Mouse (Mus musculus): ENCODE measurements around the gene Ncf1.

The Ncf1 gene

DNA sequence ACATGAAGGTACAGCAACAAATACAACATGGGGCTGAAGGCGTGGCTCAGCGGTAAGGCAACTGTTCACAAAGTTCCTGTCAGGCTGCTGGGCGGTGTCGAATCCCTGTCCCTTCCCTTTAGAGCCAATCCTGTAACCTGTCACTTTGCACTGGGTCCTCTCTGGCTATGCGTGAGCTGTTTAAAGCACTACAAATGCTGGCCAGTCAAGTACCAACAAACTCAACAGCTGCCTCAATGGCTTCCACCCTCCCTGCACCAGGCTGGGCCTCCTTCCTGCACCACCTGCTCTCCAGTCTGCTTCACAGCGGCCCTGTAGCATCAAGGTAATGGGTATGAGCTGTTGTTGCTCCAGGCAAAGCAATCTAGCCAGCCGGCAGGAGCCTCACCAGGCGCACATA, 39.3 kb upstream of the Ncf1 start:
- H3K4me3 ChIP-seq (replicated peaks; ENCODE audit: low read length): no peak overlapping the region
- no peaks in the 10 kb centered on the region for H3K27me3 ChIP-seq (ENCODE audit: insufficient read depth, low read length)
- TF ChIP-seq POU5F1 (IDR thresholded peaks at IDR 0.05; ENCODE audit: borderline replicate concordance, low read length): no peak
- no peak for TF ChIP-seq NANOG (IDR thresholded peaks at IDR 0.05; ENCODE audit: borderline replicate concordance, low read length)
- TF ChIP-seq CTCF (conservative IDR thresholded peaks at IDR 0.05; ENCODE audit: low read length): no peak
- peaks cover 64% of the 10 kb centered on the region for H3K4me1 ChIP-seq (replicated peaks; ENCODE audit: low read depth, low read length)
- H3K36me3 ChIP-seq (ENCODE audit: insufficient read depth, low read length): peaks cover 95% of the 10 kb centered on the region
- no peaks in the 10 kb centered on the region for H3K9me3 ChIP-seq (ENCODE audit: low read length)

DNA sequence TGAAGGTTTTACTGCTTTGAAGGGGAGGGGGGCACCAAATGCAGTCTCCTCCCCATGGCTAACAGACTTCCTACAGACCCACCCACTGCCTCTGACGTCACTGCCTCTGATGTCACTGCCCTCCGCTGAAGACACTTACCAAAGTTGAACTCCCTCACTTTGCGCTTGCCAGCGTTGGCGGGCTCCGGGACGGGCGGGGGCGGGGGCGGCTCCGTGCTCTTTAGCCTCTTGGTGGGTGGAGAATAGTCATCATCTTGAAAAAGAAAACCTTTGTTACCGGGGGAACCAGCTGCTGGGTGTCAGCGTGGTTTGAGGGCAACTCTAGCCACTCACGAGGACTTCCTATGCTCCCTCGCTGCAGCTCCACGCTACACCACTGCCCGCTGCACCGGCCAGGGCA, 37.0 kb upstream of the Ncf1 start:
- no peak for TF ChIP-seq POU5F1 (IDR thresholded peaks at IDR 0.05; ENCODE audit: borderline replicate concordance, low read length)
- TF ChIP-seq CTCF (conservative IDR thresholded peaks at IDR 0.05; ENCODE audit: low read length): no peak
- TF ChIP-seq NANOG (IDR thresholded peaks at IDR 0.05; ENCODE audit: borderline replicate concordance, low read length): no peak
- peaks cover 95% of the 10 kb centered on the region for H3K36me3 ChIP-seq (ENCODE audit: insufficient read depth, low read length)
- H3K4me1 ChIP-seq (replicated peaks; ENCODE audit: low read depth, low read length): peaks cover 46% of the 10 kb centered on the region
- H3K9me3 ChIP-seq (ENCODE audit: low read length): no peaks in the 10 kb centered on the region
- no peaks in the 10 kb centered on the region for H3K27me3 ChIP-seq (ENCODE audit: insufficient read depth, low read length)
- 0 out of 2 replicates have a peak overlapping the region, but pooled peaks have one; percentile 23 for H3K4me3 ChIP-seq (replicated peaks; ENCODE audit: low read length)

DNA sequence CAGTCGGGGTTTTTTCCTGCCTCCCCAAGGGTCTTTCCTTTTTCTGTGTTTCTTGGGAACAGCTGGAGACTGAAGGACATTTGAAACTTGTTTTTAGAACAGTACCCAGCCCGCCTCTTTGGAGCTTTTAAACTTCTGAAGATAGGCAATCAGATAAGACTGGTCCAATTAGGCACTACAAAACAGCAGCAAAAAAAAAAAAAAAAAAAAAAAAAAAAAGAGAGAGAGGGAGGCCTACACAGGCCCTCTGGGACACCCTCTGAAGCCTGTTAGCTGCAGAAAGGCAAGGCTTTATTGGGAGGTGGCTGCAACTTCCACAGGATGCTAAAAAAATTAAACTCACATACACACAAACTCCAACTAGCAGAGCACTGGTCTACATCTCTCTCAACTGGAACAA, 36.5 kb upstream of the Ncf1 start:
- Histone ChIP-seq H3K9me3 (ENCODE audit: low read length) (no peaks in the 10 kb centered on the region), H3K27me3 (ENCODE audit: insufficient read depth, low read length) (no peaks in the 10 kb centered on the region), H3K4me3 (replicated peaks; ENCODE audit: low read length) (no peak overlapping the region), H3K4me1 (replicated peaks; ENCODE audit: low read depth, low read length) (peaks cover 48% of the 10 kb centered on the region), H3K36me3 (ENCODE audit: insufficient read depth, low read length) (peaks cover 95% of the 10 kb centered on the region)
- TF ChIP-seq CTCF (conservative IDR thresholded peaks at IDR 0.05; ENCODE audit: low read length): no peak
- TF ChIP-seq NANOG (IDR thresholded peaks at IDR 0.05; ENCODE audit: borderline replicate concordance, low read length): no peak
- no peak for TF ChIP-seq POU5F1 (IDR thresholded peaks at IDR 0.05; ENCODE audit: borderline replicate concordance, low read length)

DNA sequence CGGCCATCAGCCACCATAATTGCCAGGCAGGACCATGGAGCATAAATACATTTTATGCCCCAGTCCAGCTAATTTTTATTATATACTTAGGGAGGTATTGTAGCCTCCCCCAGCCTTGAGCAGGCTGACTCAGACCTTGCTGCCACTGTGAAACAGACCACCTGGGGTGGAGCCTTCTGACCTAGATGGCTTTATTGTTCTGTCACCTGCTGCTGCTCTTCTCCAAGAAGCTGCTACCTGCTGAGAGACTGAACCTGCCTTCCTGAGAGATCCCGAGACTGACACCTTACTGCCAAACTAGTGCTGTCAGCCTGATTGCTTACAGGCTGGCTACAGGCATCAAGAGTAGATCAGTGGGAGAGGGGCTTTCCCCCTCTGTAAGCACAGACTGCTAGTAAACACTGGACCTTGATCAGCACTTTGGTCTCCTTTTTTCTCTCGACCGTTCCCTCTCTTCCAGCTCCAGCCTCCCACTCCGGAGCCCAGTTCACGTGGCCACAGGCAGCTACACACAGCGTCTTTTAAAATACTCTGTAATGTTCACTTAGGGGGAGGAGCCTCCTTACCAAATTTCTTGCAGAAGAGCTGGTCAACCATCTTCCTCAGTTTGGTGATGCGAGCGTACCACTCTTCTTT, 30.7 kb upstream of the Ncf1 start:
- Histone ChIP-seq H3K9me3 (ENCODE audit: low read length) (peaks cover 6% of the 10 kb centered on the region; the same call in 1 of the 2 replicates), H3K27me3 (ENCODE audit: insufficient read depth, low read length) (no peaks in the 10 kb centered on the region), H3K36me3 (ENCODE audit: insufficient read depth, low read length) (peaks cover 98% of the 10 kb centered on the region), H3K4me1 (replicated peaks; ENCODE audit: low read depth, low read length) (peaks cover 40% of the 10 kb centered on the region), H3K4me3 (replicated peaks; ENCODE audit: low read length) (no peak overlapping the region)
- TF ChIP-seq CTCF (conservative IDR thresholded peaks at IDR 0.05; ENCODE audit: low read length) (no peak), NANOG (IDR thresholded peaks at IDR 0.05; ENCODE audit: borderline replicate concordance, low read length) (peak; percentile 48)

DNA sequence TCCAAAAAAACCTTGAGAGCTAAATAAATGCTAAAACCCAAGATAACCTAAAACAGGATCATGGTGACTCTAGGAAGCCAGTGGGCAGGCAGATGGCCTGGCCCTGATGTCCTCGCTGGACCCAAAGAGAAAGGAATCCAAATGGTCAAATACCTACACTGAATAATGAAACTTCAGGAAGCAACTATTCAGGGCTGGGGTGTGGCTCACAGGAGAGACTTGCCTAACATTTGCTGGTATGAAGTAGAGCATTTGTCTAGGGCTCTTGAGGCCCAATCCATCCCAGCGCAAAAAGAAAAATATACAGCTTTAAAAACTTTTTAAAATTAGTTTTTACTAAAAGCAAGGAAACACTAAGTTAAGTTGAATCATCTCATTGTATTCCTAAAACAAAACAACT, 29.5 kb upstream of the Ncf1 start:
- peaks cover 40% of the 10 kb centered on the region for H3K4me1 ChIP-seq (replicated peaks; ENCODE audit: low read depth, low read length)
- no peak overlapping the region for H3K4me3 ChIP-seq (replicated peaks; ENCODE audit: low read length)
- peaks cover 98% of the 10 kb centered on the region for H3K36me3 ChIP-seq (ENCODE audit: insufficient read depth, low read length)
- no peaks in the 10 kb centered on the region for H3K27me3 ChIP-seq (ENCODE audit: insufficient read depth, low read length)
- H3K9me3 ChIP-seq (ENCODE audit: low read length): peaks cover 6% of the 10 kb centered on the region; the same call in 1 of the 2 replicates
- no peak for TF ChIP-seq NANOG (IDR thresholded peaks at IDR 0.05; ENCODE audit: borderline replicate concordance, low read length)
- TF ChIP-seq POU5F1 (IDR thresholded peaks at IDR 0.05; ENCODE audit: borderline replicate concordance, low read length): no peak
- no peak for TF ChIP-seq CTCF (conservative IDR thresholded peaks at IDR 0.05; ENCODE audit: low read length)

DNA sequence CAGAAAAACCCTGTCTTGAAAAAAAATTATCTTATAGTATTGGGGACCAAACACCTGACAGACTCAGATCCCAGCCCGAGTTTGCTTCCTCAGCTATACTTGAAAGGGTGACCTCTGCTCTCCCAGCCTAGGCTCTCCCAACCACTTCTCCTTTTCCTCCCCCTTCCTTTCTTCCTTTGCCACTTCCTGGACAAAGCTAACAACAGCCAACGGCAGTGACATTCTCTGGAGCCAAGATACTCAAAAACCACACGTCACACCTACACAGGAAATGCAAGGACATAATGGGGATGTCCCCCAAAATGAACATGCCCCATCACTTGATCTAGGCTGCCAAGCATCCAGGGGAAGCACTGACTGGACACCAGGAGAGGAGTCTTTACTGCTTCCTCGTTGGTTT, 29.0 kb upstream of the Ncf1 start:
- no peak for TF ChIP-seq NANOG (IDR thresholded peaks at IDR 0.05; ENCODE audit: borderline replicate concordance, low read length)
- TF ChIP-seq CTCF (conservative IDR thresholded peaks at IDR 0.05; ENCODE audit: low read length): no peak
- no peak for TF ChIP-seq POU5F1 (IDR thresholded peaks at IDR 0.05; ENCODE audit: borderline replicate concordance, low read length)
- Histone ChIP-seq H3K4me3 (replicated peaks; ENCODE audit: low read length) (no peak overlapping the region), H3K27me3 (ENCODE audit: insufficient read depth, low read length) (no peaks in the 10 kb centered on the region), H3K9me3 (ENCODE audit: low read length) (peaks cover 6% of the 10 kb centered on the region; the same call in 1 of the 2 replicates), H3K36me3 (ENCODE audit: insufficient read depth, low read length) (peaks cover 98% of the 10 kb centered on the region), H3K4me1 (replicated peaks; ENCODE audit: low read depth, low read length) (peaks cover 45% of the 10 kb centered on the region)

GRCm38 (mm10) chr5:134257349-134258031, 28.1 kb upstream of the Ncf1 start:
- no peaks in the 10 kb centered on the region for H3K27me3 ChIP-seq (ENCODE audit: insufficient read depth, low read length)
- H3K36me3 ChIP-seq (ENCODE audit: insufficient read depth, low read length): peaks cover 98% of the 10 kb centered on the region
- no peak overlapping the region for H3K4me3 ChIP-seq (replicated peaks; ENCODE audit: low read length)
- peaks cover 53% of the 10 kb centered on the region for H3K4me1 ChIP-seq (replicated peaks; ENCODE audit: low read depth, low read length)
- peaks cover 6% of the 10 kb centered on the region; the same call in 1 of the 2 replicates for H3K9me3 ChIP-seq (ENCODE audit: low read length)
- no peak for TF ChIP-seq POU5F1 (IDR thresholded peaks at IDR 0.05; ENCODE audit: borderline replicate concordance, low read length)
- TF ChIP-seq NANOG (IDR thresholded peaks at IDR 0.05; ENCODE audit: borderline replicate concordance, low read length): no peak
- no peak for TF ChIP-seq CTCF (conservative IDR thresholded peaks at IDR 0.05; ENCODE audit: low read length)

- Histone ChIP-seq H3K36me3 (ENCODE audit: insufficient read depth, low read length) (peaks cover 97% of the 10 kb centered on the region), H3K4me1 (replicated peaks; ENCODE audit: low read depth, low read length) (peaks cover 44% of the 10 kb centered on the region), H3K27me3 (ENCODE audit: insufficient read depth, low read length) (no peaks in the 10 kb centered on the region), H3K9me3 (ENCODE audit: low read length) (peaks cover 6% of the 10 kb centered on the region; the same call in 1 of the 2 replicates), H3K4me3 (replicated peaks; ENCODE audit: low read length) (no peak overlapping the region)
- TF ChIP-seq POU5F1 (IDR thresholded peaks at IDR 0.05; ENCODE audit: borderline replicate concordance, low read length) (no peak), CTCF (conservative IDR thresholded peaks at IDR 0.05; ENCODE audit: low read length) (no peak)
These were observed 25.9 kb upstream of the Ncf1 start for GRCm38 (mm10) chr5:134255294-134255693.
